Mouse (Mus musculus) embryonic facial prominence, embryonic 15.5 days (tissue): Measurements from ENCODE around the gene Gzmb. TPM values are rescaled to one million over a fixed set of nuclear protein-coding genes. Genes with fewer than 3 reads are reported as not detected.
"Not testable (repeated sequence)": the region's sequence is repeated elsewhere in the genome, so short reads cannot be mapped to it uniquely, and the experiment has no call there.

Source experiments
- ATAC-seq: fragments of 200-750 bp; cut with Nextera tagmentation; 2 replicates; pipeline ENCODE4 v1.8.0; 2017; ENCODE audit warnings: low read depth, moderate TSS enrichment; ENCODE audit not compliant: insufficient number of reproducible peaks, low FRiP score, low TSS enrichment
- H3K27ac ChIP-seq: fragments of 300-500 bp; sonication (generic); replicated peaks from 2 replicates; pipeline ENCODE4 v1.5.1; 2015; ENCODE audit warnings: mild to moderate bottlenecking, inconsistent platforms
- H3K27me3 ChIP-seq: fragments of 300-500 bp; sonication (generic); 2 replicates; pipeline ENCODE4 v1.6.1; 2015; ENCODE audit warnings: inconsistent platforms
- H3K36me3 ChIP-seq: fragments of 300-500 bp; sonication (generic); 2 replicates; pipeline ENCODE4 v1.6.1; 2015; ENCODE audit warnings: mild to moderate bottlenecking, inconsistent platforms
- H3K4me1 ChIP-seq: fragments of 300-500 bp; sonication (generic); 2 replicates; pipeline ENCODE4 v1.6.1; 2015; ENCODE audit warnings: inconsistent platforms
- H3K4me2 ChIP-seq: fragments of 300-500 bp; sonication (generic); replicated peaks from 2 replicates; pipeline ENCODE4 v1.6.1; 2015; ENCODE audit warnings: mild to moderate bottlenecking, inconsistent platforms
- H3K4me3 ChIP-seq: fragments of 300-500 bp; sonication (generic); replicated peaks from 2 replicates; pipeline ENCODE4 v1.5.1; 2015; ENCODE audit warnings: mild to moderate bottlenecking, inconsistent platforms
- H3K9ac ChIP-seq: fragments of 300-500 bp; sonication (generic); 2 replicates; pipeline ENCODE4 v1.6.1; 2015; ENCODE audit warnings: inconsistent platforms
- H3K9me3 ChIP-seq: fragments of 300-500 bp; sonication (generic); replicated peaks from 2 replicates; pipeline ENCODE4 v1.6.1; 2016; ENCODE audit warnings: inconsistent platforms
- WGBS: fragments of 180-500 bp; shearing (Covaris S2); methylation state at CpG from one replicate; pipeline ENCODE4 v1.1.7; 2015; 5-methylcytosine and 5-hydroxymethylcytosine counted together
- polyA plus RNA-seq: library from polyadenylated mRNA; unstranded; fragments of >200 nt; fragmentation: Nextera tagmentation; extraction: Ambion mirVana; gene quantifications from 2 replicates; pipeline ENCODE4 v1.2.1, GENCODE M21; 2015

Gzmb gene
- polyA plus RNA-seq, 1 experiment from 2014 or later: 0.67 TPM

DNA sequence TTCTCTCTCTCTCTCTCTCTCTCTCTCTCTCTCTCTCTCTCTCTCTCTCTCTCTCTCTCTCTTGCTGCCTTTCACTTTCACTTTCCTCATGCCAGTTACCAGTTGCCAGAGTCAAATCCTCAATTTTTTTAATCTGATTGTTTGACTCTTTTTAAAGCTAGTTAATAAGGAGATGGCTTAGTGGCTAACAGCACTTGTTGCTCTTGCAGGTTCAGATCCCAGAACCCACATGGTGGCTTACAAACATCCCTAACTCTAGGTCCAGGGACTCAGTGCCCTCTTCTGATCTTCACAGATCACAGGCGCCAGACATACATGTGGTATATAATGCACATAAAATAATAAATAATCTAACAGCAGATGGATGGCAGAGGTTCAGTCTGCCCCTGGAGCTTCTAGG, 21.8 kb upstream of the Gzmb start:
- no peaks in the 10 kb centered on the region for H3K9me3 ChIP-seq
- H3K4me3 ChIP-seq: no peak overlapping the region
- H3K9ac ChIP-seq: no peak overlapping the region
- no peaks in the 10 kb centered on the region for H3K27me3 ChIP-seq
- no peak for ATAC-seq
- 88% methylated on average over 1 of the region's 1 CpGs for WGBS
- no peak overlapping the region for H3K4me2 ChIP-seq
- H3K4me1 ChIP-seq: no peaks in the 10 kb centered on the region
- H3K27ac ChIP-seq: no peak overlapping the region
- no peaks in the 10 kb centered on the region for H3K36me3 ChIP-seq

DNA sequence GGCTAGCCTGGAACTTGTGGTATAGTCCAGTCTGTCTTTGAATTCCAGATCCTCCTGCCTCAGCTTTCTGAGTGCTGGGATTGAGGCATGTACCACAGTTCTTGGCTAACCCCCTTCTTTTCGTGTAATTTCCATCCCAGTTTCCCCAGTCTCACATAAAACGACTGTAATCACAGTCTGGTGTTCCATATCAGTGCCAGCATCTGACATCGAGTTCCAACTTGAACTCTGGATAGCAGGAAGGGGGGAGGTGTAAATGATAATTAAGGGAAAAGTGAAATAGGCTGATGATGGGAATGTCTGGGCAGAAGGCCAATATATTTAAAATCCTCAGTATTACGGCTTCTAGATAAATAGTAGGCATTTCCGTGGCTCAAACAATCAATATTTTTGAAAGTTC, 19.0 kb upstream of the Gzmb start:
- Histone ChIP-seq H3K27me3 (no peaks in the 10 kb centered on the region), H3K4me1 (no peaks in the 10 kb centered on the region), H3K27ac (no peak overlapping the region), H3K4me3 (no peak overlapping the region), H3K9ac (no peak overlapping the region), H3K36me3 (no peaks in the 10 kb centered on the region), H3K9me3 (no peaks in the 10 kb centered on the region), H3K4me2 (no peak overlapping the region)
- ATAC-seq: no peak
- 44% methylated on average over 5 of the region's 5 CpGs for WGBS

DNA sequence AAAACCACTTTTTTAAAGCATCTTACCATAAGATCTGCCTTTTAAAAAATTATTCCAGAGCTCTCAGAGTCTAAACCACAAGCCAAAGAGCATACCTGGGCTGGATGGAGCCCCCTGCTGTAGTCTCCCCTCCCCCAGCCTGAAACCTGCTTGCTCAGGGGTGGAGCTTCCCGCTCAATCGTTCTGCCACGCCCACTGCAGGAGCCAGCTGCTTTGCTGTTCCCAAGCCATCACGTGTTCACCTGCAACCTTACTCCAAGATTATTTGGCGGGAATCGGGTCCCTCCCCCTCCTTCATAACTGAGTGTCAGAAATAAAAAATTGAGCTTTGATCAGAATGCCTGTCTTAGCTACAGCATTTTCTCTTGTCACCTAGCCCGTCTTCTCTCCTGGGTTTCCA, 16.6 kb upstream of the Gzmb start:
- not testable (repeated sequence) for H3K27ac ChIP-seq, H3K9ac ChIP-seq, H3K4me1 ChIP-seq, ATAC-seq, H3K4me2 ChIP-seq, H3K9me3 ChIP-seq, H3K4me3 ChIP-seq, H3K36me3 ChIP-seq, H3K27me3 ChIP-seq
- WGBS: 35% methylated on average over 7 of the region's 7 CpGs

DNA sequence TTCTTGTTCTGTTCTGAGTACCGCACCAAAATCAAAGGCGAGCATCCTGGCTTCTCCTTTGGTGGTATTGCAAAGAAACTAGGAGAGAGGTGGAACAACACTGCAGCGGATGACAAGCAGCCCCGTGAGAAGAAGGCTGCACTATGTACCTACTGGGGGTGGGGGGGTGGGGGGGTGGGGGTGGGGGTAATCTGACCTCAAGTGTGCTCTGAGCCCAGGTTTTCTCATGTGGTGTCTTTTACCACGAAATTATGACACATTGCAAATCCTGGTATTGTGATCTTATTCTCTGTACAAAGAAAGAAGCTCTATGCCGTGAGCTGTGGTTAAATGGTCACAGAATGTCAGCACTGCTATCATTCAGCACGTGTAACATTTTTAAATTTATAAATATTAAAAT, 14.0 kb upstream of the Gzmb start:
- H3K4me3 ChIP-seq, H3K27me3 ChIP-seq, H3K4me1 ChIP-seq, ATAC-seq, H3K4me2 ChIP-seq, H3K9ac ChIP-seq, H3K27ac ChIP-seq, H3K9me3 ChIP-seq, H3K36me3 ChIP-seq: not testable (repeated sequence)
- 75% methylated on average over 7 of the region's 7 CpGs for WGBS

DNA sequence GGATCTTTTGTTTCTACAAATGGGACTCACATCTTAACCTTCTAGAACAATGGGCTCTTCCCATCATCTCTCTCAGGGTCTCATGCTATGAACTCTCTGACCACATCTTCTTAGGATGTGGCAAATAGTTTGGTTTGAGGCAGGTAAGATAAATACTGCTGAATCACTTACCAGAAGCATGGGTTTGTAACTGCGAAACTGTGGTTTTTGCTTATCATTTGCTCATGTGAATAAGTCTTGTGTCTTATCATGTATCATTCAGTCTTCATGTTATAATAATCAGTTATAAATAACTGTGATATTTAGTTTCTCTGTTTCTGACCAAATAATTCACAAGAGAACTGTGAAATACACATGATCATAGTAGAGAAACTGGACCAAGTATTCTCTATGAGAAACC, 4.0 kb upstream of the Gzmb start:
- ATAC-seq: no peak
- H3K36me3 ChIP-seq: no peaks in the 10 kb centered on the region
- H3K27me3 ChIP-seq: no peaks in the 10 kb centered on the region
- WGBS: 78% methylated on average over 1 of the region's 1 CpGs
- H3K9ac ChIP-seq: no peak overlapping the region
- no peak overlapping the region for H3K4me2 ChIP-seq
- no peaks in the 10 kb centered on the region for H3K9me3 ChIP-seq
- no peak overlapping the region for H3K4me3 ChIP-seq
- H3K4me1 ChIP-seq: no peaks in the 10 kb centered on the region
- no peak overlapping the region for H3K27ac ChIP-seq

DNA sequence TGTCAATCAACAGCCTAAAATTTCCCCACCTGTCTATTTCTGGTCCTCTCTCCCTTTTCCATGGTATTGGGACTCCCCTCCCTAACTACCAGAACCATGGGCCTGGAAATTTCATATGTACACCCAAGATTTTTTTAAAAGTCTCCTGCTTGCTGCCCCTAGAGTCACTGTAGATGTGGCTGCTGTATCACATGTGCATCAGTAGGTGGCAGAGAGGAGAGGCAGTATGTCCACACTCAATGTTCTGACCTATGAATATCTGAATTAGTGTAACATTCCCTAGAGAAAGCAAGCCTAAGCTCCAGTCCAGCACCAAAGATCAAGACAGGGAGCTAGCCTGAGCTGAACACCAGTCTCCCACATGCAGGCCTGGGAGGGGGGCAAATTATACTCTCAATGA, 21.7 kb downstream of the Gzmb start:
- H3K9ac ChIP-seq: no peak overlapping the region
- ATAC-seq: no peak
- no peaks in the 10 kb centered on the region for H3K27me3 ChIP-seq
- H3K4me1 ChIP-seq: no peaks in the 10 kb centered on the region
- no peak overlapping the region for H3K4me3 ChIP-seq
- no peaks in the 10 kb centered on the region for H3K36me3 ChIP-seq
- H3K27ac ChIP-seq: no peak overlapping the region
- no peaks in the 10 kb centered on the region for H3K9me3 ChIP-seq
- no peak overlapping the region for H3K4me2 ChIP-seq

DNA sequence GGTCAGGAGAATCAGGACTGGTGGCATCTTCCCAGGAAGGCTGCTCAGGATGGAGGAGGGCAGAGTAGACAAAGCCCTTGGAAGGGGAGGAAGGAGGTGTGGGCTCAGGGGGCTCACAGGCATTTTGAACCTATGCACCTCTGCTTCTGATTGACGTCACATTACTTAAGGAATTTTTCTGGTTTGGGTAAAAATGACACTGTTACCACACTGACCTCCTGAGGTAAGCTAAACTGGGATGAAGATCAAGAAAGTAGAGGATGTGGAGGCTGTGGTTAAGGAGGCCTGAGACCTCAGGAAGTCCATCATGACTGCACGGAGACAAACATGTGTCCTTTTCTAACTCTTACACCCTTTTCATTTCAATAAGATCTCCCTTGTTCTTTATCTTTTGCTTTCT, 27.5 kb downstream of the Gzmb start, which contains the start of gene Gzmc:
TSS of gene Gzmc (minus strand) at position 101 of the 400 bp plus-strand sequence.
- Histone ChIP-seq H3K9ac (no peak within 1 kb of the TSS), H3K9me3 (no peaks in the 10 kb centered on the region), H3K27me3 (no peaks in the 10 kb centered on the region), H3K4me3 (no peak within 1 kb of the TSS), H3K4me2 (no peak within 1 kb of the TSS), H3K27ac (no peak within 1 kb of the TSS), H3K4me1 (no peaks in the 10 kb centered on the region), H3K36me3 (no peaks in the 10 kb centered on the region)
- no peak for ATAC-seq
- WGBS: 62% methylated on average over 2 of the region's 2 CpGs

DNA sequence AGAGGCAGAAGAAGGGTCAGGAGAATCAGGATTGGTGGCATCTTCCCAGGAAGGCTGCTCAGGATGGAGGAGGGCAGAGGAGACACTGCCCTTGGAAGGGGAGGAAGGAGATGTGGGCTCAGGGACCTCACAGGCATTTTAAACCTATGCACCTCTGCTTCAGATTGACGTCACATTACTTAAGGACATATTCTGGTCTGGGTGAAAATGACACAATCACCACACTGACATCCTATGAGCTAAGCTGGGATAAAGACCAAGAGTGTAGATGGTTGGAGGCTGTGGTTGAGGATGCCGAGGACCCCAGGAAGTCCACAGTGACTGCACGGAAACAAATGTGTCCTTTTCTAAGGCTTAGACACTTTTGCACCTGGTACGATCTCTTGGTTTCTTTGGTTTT, 50.7 kb downstream of the Gzmb start, which contains the start of gene Gzmf:
TSS of gene Gzmf (minus strand) at position 101 of the 400 bp plus-strand sequence.
- H3K4me3 ChIP-seq: no peak within 1 kb of the TSS
- H3K4me1 ChIP-seq: no peaks in the 10 kb centered on the region
- H3K9me3 ChIP-seq: no peaks in the 10 kb centered on the region
- 86% methylated on average over 4 of the region's 4 CpGs for WGBS
- no peaks in the 10 kb centered on the region for H3K36me3 ChIP-seq
- ATAC-seq: no peak
- no peak within 1 kb of the TSS for H3K27ac ChIP-seq
- H3K9ac ChIP-seq: no peak within 1 kb of the TSS
- H3K4me2 ChIP-seq: no peak within 1 kb of the TSS
- no peaks in the 10 kb centered on the region for H3K27me3 ChIP-seq

Other genes with a start within 250 kb of the Gzmb start
- gene Mcpt1, start 244.3 kb downstream of the Gzmb start, polyA plus RNA-seq: 0.38 and 0.65 TPM in 2 replicates
- not detected in 2 replicates for gene Mcpt9, start 231.8 kb downstream of the Gzmb start, polyA plus RNA-seq
- 3.2 and 3.6 TPM in 2 replicates for gene Mcpt2, start 220.2 kb downstream of the Gzmb start, polyA plus RNA-seq
- gene Mcpt4, start 199.9 kb downstream of the Gzmb start, polyA plus RNA-seq: 25.7 and 32.1 TPM in 2 replicates
- gene Mcpt8, start 177.0 kb downstream of the Gzmb start, polyA plus RNA-seq: 1.5 and 2.2 TPM in 2 replicates
- 0.28 and 0.67 TPM in 2 replicates for gene Ctsg, start 159.7 kb downstream of the Gzmb start, polyA plus RNA-seq
- not detected in 2 replicates for gene Gzme, start 141.6 kb downstream of the Gzmb start, polyA plus RNA-seq
- not detected in 2 replicates for gene Gzmd, start 129.7 kb downstream of the Gzmb start, polyA plus RNA-seq
- not detected in 2 replicates for gene Gzmg, start 102.7 kb downstream of the Gzmb start, polyA plus RNA-seq
- not detected in 2 replicates for gene Gzmn, start 87.7 kb downstream of the Gzmb start, polyA plus RNA-seq
- not detected in 2 replicates for gene Gzmf, start 50.8 kb downstream of the Gzmb start, polyA plus RNA-seq
- gene Gzmc, start 27.6 kb downstream of the Gzmb start, polyA plus RNA-seq: 0.25 and 0.31 TPM in 2 replicates
- gene Atp12a, start 102.8 kb upstream of the Gzmb start, polyA plus RNA-seq: 0.42 and 0.64 TPM in 2 replicates
- 1.2 and 1.5 TPM in 2 replicates for gene Rnf17, start 140.3 kb upstream of the Gzmb start, polyA plus RNA-seq